Mouse (Mus musculus) embryonic facial prominence, embryonic 15.5 days (tissue): Measurements from ENCODE around the gene Edn2. TPM values are rescaled to one million over a fixed set of nuclear protein-coding genes. Genes with fewer than 3 reads are reported as not detected.

Experiments used
- ATAC-seq: fragments of 200-750 bp; cut with Nextera tagmentation; 2 replicates; pipeline ENCODE4 v1.8.0; 2017; ENCODE audit warnings: low read depth, moderate TSS enrichment; ENCODE audit not compliant: insufficient number of reproducible peaks, low FRiP score, low TSS enrichment
- H3K27ac ChIP-seq: fragments of 300-500 bp; sonication (generic); replicated peaks from 2 replicates; pipeline ENCODE4 v1.5.1; 2015; ENCODE audit warnings: mild to moderate bottlenecking, inconsistent platforms
- H3K27me3 ChIP-seq: fragments of 300-500 bp; sonication (generic); 2 replicates; pipeline ENCODE4 v1.6.1; 2015; ENCODE audit warnings: inconsistent platforms
- H3K36me3 ChIP-seq: fragments of 300-500 bp; sonication (generic); 2 replicates; pipeline ENCODE4 v1.6.1; 2015; ENCODE audit warnings: mild to moderate bottlenecking, inconsistent platforms
- H3K4me1 ChIP-seq: fragments of 300-500 bp; sonication (generic); 2 replicates; pipeline ENCODE4 v1.6.1; 2015; ENCODE audit warnings: inconsistent platforms
- H3K4me2 ChIP-seq: fragments of 300-500 bp; sonication (generic); replicated peaks from 2 replicates; pipeline ENCODE4 v1.6.1; 2015; ENCODE audit warnings: mild to moderate bottlenecking, inconsistent platforms
- H3K4me3 ChIP-seq: fragments of 300-500 bp; sonication (generic); replicated peaks from 2 replicates; pipeline ENCODE4 v1.5.1; 2015; ENCODE audit warnings: mild to moderate bottlenecking, inconsistent platforms
- H3K9ac ChIP-seq: fragments of 300-500 bp; sonication (generic); 2 replicates; pipeline ENCODE4 v1.6.1; 2015; ENCODE audit warnings: inconsistent platforms
- H3K9me3 ChIP-seq: fragments of 300-500 bp; sonication (generic); replicated peaks from 2 replicates; pipeline ENCODE4 v1.6.1; 2016; ENCODE audit warnings: inconsistent platforms
- WGBS: fragments of 180-500 bp; shearing (Covaris S2); methylation state at CpG from one replicate; pipeline ENCODE4 v1.1.7; 2015; 5-methylcytosine and 5-hydroxymethylcytosine counted together
- polyA plus RNA-seq: library from polyadenylated mRNA; unstranded; fragments of >200 nt; fragmentation: Nextera tagmentation; extraction: Ambion mirVana; gene quantifications from 2 replicates; pipeline ENCODE4 v1.2.1, GENCODE M21; 2015

Edn2 gene
- polyA plus RNA-seq, 1 experiment from 2014 or later = 10.1 TPM

DNA sequence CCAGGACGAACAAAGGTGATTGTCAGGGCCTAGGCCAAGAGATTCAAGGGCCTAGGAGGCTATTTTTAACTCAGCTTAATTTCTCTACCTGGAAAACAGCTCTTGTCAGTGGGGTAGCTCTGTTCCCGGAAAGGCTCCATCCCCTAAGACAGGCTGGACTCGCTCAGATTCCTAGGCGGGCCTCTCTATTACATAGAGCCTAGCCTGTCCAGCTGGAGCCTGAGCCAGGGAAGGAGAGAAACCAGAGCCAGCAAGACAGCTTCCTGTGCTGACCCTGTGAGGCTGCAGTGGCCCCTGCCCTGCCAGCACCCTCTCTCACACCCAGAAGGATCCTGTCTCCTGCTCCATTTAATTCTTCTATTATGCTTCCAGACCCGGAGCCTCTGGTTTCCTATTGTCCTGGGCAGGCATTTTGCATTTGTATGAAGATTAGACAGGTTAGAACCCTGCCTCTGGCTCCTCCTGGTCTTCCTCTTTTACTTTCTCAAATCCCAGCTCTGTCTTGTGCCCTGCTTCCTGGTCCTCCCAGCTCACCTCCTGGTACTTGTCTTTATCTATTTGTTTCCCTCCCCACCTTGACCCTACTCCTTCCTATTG lies 2.2 kb upstream of the Edn2 start:
- no peak overlapping the region for H3K9ac ChIP-seq
- H3K27me3 ChIP-seq = no peaks in the 10 kb centered on the region
- H3K27ac ChIP-seq = no peak overlapping the region
- no peak overlapping the region for H3K4me2 ChIP-seq
- ATAC-seq = no peak
- H3K4me3 ChIP-seq = no peak overlapping the region
- H3K9me3 ChIP-seq = no peaks in the 10 kb centered on the region
- H3K4me1 ChIP-seq = peaks cover 31% of the 10 kb centered on the region
- 39% methylated on average over 5 of the region's 5 CpGs for WGBS
- H3K36me3 ChIP-seq = no peaks in the 10 kb centered on the region

DNA sequence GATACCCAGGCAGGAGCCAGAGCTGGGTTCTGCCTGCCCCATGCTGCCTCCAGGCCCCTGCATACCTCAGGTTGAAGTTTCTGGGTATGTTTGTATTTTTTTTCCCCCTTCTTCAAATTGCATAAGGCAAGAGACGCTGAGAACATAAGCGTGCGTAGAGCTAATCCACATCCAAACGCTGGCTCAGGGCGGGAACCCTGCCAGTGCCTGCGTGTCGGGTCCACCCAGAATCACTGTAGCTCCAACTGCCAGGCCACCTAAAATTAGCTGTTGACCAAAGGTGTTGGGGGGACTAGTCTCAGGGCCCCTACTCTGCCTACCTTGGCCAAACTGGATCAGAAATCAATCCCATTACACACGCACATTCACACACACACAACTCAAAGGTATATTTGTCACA lies 1.6 kb downstream of the Edn2 start:
- ATAC-seq = no peak
- 43% methylated on average over 8 of the region's 8 CpGs for WGBS
- peak overlapping the region; percentile 12 for H3K4me3 ChIP-seq
- no peaks in the 10 kb centered on the region for H3K36me3 ChIP-seq
- peak overlapping the region; percentile 43 for H3K4me2 ChIP-seq
- no peak overlapping the region for H3K9ac ChIP-seq
- H3K4me1 ChIP-seq = peaks cover 39% of the 10 kb centered on the region
- H3K27me3 ChIP-seq = no peaks in the 10 kb centered on the region
- peak overlapping the region; percentile 71 for H3K27ac ChIP-seq
- no peaks in the 10 kb centered on the region for H3K9me3 ChIP-seq

DNA sequence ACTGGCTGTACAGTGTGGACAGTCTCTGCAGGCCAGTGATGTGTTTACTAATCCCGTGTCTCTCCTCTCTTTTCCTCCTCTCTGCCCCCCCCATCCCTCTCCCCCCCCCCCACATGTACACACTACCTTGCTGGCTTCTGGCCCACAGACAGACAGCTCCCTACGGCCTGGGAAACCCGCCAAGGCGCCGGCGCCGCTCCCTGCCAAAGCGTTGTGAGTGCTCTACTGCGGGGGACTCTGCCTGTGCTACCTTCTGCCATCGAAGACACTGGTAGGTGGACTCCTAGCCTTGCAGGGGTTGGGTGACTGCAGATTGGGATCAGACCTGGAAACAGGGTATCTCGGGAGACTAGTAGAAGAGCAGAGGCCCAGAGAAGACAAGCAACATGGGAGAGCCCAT lies 2.2 kb downstream of the Edn2 start:
- Histone ChIP-seq H3K36me3 (no peaks in the 10 kb centered on the region), H3K4me1 (peaks cover 39% of the 10 kb centered on the region), H3K27me3 (no peaks in the 10 kb centered on the region), H3K9ac (no peak overlapping the region), H3K27ac (peak overlapping the region; percentile 71), H3K4me2 (peak overlapping the region; percentile 43), H3K4me3 (peak overlapping the region; percentile 9; the same call in 1 of the 2 replicates), H3K9me3 (no peaks in the 10 kb centered on the region)
- 39% methylated on average over 11 of the region's 11 CpGs for WGBS
- peak; percentile 24; the same call in 1 of the 2 replicates for ATAC-seq

DNA sequence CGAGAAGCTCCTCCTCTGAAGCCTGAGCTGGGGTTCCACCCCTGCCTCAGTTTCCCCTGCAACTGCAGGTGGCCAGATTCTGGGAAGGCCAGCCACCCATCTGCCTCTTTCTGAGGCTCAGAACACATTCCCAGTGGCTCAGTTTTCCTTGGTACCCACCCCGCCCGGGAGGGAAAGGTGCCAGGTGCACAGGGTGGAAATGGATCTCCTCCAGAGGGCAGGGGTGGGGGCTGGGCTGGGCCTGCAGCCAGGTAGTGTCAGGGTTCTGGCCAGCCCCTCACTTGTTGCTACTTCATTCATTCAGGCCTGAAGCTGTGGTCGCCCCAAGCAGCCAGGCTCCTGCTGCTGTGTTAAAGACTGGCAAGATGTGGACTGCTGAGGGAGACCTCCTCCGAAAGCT lies 3.3 kb downstream of the Edn2 start:
- 72% methylated on average over 5 of the region's 5 CpGs for WGBS

DNA sequence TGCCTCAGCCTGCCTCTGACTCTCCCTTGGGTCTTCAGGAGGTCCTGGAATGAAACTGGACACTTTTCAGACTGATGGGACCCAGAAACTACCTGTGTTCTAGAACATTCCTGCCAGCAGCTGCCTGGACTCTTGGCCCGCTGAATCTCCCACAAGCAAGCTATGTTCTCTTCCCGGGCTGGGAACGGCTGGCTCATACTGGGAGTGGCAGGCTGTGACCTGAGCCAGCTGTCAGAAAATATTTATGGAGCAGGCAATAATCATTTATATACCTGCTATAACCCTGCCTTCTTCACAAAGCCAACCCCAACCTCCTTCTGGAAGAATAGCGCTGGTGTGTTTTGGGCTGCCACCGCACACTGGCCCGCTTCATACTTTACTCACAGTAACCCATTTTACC lies 6.8 kb downstream of the Edn2 start:
- ATAC-seq = no peak
- no peak overlapping the region for H3K9ac ChIP-seq
- no peak overlapping the region for H3K27ac ChIP-seq
- H3K4me3 ChIP-seq = no peak overlapping the region
- WGBS = 82% methylated on average over 6 of the region's 6 CpGs
- no peaks in the 10 kb centered on the region for H3K36me3 ChIP-seq
- H3K9me3 ChIP-seq = no peaks in the 10 kb centered on the region
- H3K4me1 ChIP-seq = peaks cover 30% of the 10 kb centered on the region
- no peaks in the 10 kb centered on the region for H3K27me3 ChIP-seq
- no peak overlapping the region for H3K4me2 ChIP-seq

More for the DNA sequence above, 3.3 kb downstream of the Edn2 start:
- H3K9me3 ChIP-seq = no peaks in the 10 kb centered on the region
- no peak overlapping the region for H3K27ac ChIP-seq
- peaks cover 39% of the 10 kb centered on the region for H3K4me1 ChIP-seq
- no peak for ATAC-seq
- no peak overlapping the region for H3K9ac ChIP-seq
- H3K4me3 ChIP-seq = no peak overlapping the region
- peak overlapping the region; percentile 43; the same call in 1 of the 2 replicates for H3K4me2 ChIP-seq
- H3K27me3 ChIP-seq = no peaks in the 10 kb centered on the region
- no peaks in the 10 kb centered on the region for H3K36me3 ChIP-seq

DNA sequence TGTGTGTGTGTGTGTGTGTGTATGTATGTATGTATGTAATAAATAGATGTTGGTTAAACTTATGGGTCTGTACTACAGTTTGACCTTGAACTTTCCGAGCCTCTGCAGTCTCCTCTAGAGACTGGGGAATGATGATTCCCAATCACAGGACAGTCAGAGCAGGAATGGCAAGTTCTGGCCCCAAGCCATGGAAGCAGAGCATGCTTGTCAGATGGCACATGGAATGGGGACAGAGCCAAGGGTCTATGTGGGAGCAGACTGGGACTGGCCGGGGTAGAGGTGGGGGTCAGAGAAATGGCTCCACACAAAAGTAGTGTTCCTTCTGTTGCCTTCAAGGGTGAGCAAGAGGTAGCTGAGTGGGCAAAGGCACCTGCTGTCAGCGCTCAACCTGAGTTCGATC lies 7.3 kb downstream of the Edn2 start:
- 84% methylated on average over 4 of the region's 4 CpGs for WGBS
- no peaks in the 10 kb centered on the region for H3K27me3 ChIP-seq

DNA sequence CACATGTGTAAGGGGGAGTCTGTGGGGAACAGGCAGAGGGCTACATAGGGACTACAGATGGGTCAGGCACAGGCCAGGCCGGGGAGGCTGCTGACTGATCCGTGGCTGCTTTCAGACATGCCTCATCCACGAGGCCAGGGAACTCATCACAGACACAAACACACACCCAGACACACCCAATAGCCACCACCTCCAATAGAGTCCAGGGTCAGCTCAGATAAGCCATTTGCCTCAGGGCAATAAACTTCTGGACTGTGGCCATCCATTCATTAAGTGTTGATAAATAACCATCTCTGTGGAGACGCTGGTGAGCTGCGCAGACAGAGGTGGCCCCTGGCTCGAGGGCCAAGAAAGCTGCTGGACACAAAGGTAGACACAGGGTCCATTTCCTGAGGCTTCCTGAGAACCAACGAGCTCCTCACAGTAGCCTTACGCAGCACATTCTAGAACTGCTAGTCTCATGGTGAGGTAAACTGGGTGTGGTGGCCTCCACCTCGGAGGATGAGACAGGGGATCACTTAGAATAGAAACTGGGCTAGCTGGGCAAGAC lies 9.5 kb downstream of the Edn2 start:
- WGBS = 51% methylated on average over 9 of the region's 9 CpGs
- Histone ChIP-seq H3K36me3 (no peaks in the 10 kb centered on the region), H3K4me1 (peaks cover 14% of the 10 kb centered on the region), H3K9ac (no peak overlapping the region), H3K4me2 (no peak overlapping the region), H3K27me3 (no peaks in the 10 kb centered on the region), H3K27ac (no peak overlapping the region), H3K9me3 (no peaks in the 10 kb centered on the region), H3K4me3 (no peak overlapping the region)
- no peak for ATAC-seq

More for the DNA sequence above, 7.3 kb downstream of the Edn2 start:
- H3K9me3 ChIP-seq = no peaks in the 10 kb centered on the region
- H3K36me3 ChIP-seq = no peaks in the 10 kb centered on the region
- no peak overlapping the region for H3K9ac ChIP-seq
- H3K4me1 ChIP-seq = peaks cover 26% of the 10 kb centered on the region
- H3K27ac ChIP-seq = no peak overlapping the region
- no peak overlapping the region for H3K4me3 ChIP-seq
- ATAC-seq = no peak
- H3K4me2 ChIP-seq = no peak overlapping the region

DNA sequence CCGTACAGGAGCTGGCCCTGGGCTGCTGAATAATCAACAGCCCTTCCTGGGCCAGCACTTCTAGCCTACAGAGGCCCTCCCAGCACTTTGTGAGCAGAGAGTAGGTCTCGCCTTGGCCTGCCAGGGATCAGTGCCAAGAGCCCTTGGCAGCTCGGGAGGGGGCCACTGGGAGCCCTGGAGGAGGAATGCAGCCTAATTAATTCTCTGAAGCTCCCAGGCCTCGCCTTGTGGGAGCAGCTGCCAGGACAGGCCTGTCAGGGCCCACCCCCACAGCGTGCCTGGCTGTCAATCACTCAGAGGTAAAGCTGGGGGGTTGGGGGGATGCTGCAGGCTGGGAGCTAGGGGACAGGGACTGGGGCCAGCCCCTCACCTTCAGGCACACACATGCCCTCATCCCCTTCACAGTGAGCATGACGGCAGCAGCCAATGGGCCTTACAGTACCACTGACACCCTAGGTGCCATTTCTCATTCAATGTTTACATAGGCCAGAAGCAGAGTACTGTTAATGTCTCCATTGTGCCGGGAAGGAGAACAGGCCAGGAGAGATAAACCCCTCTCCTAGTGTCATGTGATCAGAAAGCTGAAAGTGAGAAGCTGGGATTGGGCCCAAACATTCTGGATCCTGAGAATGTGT lies 11.2 kb downstream of the Edn2 start:
- 18% methylated on average over 7 of the region's 7 CpGs for WGBS
- ATAC-seq = peak; percentile 72
- H3K27me3 ChIP-seq = no peaks in the 10 kb centered on the region
- H3K9ac ChIP-seq = no peak overlapping the region
- H3K27ac ChIP-seq = peak overlapping the region; percentile 56; the same call in 1 of the 2 replicates
- H3K9me3 ChIP-seq = no peaks in the 10 kb centered on the region
- H3K4me2 ChIP-seq = no peak overlapping the region
- H3K36me3 ChIP-seq = no peaks in the 10 kb centered on the region
- H3K4me1 ChIP-seq = peaks cover 14% of the 10 kb centered on the region
- H3K4me3 ChIP-seq = no peak overlapping the region

DNA sequence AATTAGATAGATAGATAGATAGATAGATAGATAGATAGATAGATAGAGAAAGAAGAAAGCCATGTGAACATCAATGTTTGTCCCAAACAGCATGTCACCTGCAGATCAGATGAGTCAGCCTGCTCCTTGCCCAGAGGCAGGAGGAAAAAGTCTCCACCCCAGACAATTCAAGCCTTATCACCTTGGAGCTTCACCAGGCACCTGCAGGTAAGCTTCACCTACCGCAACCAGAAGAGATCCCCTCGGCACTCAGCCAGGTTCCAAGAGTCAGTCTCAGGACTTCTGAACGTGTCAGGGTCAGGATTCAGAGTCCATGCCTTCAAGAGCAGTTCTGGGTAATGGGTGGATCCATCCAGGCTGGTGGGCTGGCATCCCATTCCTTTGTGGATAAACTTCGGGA lies 18.1 kb downstream of the Edn2 start:
- no peak overlapping the region for H3K4me2 ChIP-seq
- H3K4me3 ChIP-seq = no peak overlapping the region
- H3K27me3 ChIP-seq = no peaks in the 10 kb centered on the region
- H3K9me3 ChIP-seq = no peaks in the 10 kb centered on the region
- no peak overlapping the region for H3K27ac ChIP-seq
- 74% methylated on average over 4 of the region's 4 CpGs for WGBS
- H3K9ac ChIP-seq = no peak overlapping the region
- no peaks in the 10 kb centered on the region for H3K36me3 ChIP-seq
- H3K4me1 ChIP-seq = no peaks in the 10 kb centered on the region
- no peak for ATAC-seq

DNA sequence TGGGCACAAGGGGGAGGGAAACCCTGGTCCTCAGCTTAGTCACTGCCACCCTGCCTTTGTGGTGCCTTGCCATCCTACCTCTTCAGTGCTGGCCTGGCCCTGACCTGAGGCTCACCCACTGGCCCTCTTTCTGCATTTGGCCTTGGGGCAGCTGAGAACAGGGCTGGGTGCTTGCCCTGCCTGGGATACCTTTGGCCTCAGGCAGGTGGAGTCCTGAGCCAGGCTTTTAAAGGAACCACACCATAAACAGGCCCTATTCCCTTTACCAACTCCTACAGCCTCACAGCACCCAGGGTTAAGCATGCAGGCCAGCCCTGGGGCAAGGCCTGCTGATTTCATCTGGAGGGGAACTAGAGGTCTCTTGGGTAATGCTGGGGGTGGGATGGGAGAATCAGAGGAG lies 19.5 kb downstream of the Edn2 start:
- no peaks in the 10 kb centered on the region for H3K36me3 ChIP-seq
- ATAC-seq = no peak
- H3K4me2 ChIP-seq = no peak overlapping the region
- no peak overlapping the region for H3K9ac ChIP-seq
- H3K27ac ChIP-seq = no peak overlapping the region
- no peaks in the 10 kb centered on the region for H3K9me3 ChIP-seq
- H3K4me1 ChIP-seq = no peaks in the 10 kb centered on the region
- no peak overlapping the region for H3K4me3 ChIP-seq
- no peaks in the 10 kb centered on the region for H3K27me3 ChIP-seq

DNA sequence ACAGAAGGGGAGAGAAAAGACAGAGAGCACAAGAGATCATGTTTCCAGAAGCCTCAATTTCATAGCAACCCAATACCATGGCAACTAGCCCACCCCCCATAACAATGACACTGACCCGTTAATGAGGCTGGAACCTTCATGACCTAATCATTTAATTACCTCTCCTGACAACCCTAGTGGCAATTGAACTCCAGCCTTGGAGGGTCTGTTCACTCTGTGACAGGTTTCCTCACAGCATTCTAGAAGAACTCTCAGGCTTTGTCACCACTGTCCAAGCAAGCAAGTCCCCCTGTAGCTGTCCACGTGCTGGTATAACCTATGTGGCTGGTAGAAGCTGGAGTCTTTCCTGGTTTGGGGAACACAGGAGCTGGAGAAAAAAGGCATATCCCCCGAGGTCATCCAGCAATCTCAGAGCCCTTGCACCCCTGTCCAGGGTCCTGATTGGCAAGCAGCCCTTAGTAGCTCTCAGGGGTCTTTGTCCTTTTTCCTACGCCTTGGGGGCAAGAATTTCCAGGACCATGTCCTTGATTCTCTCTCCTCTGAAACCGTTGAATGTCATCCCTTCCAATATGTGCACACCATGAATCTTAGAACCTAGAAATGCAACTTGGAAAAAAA lies 23.5 kb downstream of the Edn2 start:
- H3K9ac ChIP-seq = no peak overlapping the region
- no peak overlapping the region for H3K27ac ChIP-seq
- peaks cover 5% of the 10 kb centered on the region; the same call in 1 of the 2 replicates for H3K4me1 ChIP-seq
- WGBS = 20% methylated on average over 5 of the region's 5 CpGs
- H3K9me3 ChIP-seq = no peaks in the 10 kb centered on the region
- no peaks in the 10 kb centered on the region for H3K36me3 ChIP-seq
- no peak for ATAC-seq
- H3K4me2 ChIP-seq = no peak overlapping the region
- no peak overlapping the region for H3K4me3 ChIP-seq
- H3K27me3 ChIP-seq = no peaks in the 10 kb centered on the region
